Mouse (Mus musculus) liver, embryonic 14.5 days (tissue): ENCODE measurements around the gene Rdx.

ENCODE experiments used
- CTCF ChIP-seq: IDR thresholded peaks from 2 replicates; pipeline ENCODE4 v1.5.1; 2016; ENCODE audit warnings: antibody characterized with exemption, low read depth, control low read depth
- EP300 ChIP-seq: IDR thresholded peaks from 2 replicates; pipeline ENCODE4 v1.6.1; 2016; ENCODE audit warnings: antibody characterized with exemption, low read depth

GRCm38 (mm10) chr9:52041657-52042056, 5.3 kb upstream of the Rdx start:
- no peak for TF ChIP-seq CTCF
- no peak for TF ChIP-seq EP300
